In the genomic region with DNA sequence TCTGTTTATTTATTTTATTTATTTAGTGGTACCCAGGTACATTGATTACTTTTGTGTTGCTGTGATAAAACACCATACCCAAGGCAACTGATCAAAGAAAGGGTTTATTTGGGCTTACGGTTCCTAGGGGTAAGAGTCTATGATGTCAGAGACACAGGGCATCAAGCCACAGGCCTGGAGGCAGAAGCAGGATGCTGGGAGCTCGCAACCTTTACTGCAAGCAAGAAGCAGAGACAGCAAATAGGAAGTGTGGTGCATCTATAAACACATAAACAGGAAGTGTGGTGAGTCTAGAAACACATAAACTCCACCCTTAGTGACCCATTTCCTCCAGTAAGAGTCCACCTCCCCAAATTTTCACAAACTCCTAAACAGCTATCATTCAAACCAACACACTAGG, we compare ENCODE assay signal across 21 mouse cellular contexts. TPM values are rescaled to one million over a fixed set of nuclear protein-coding genes. Genes with fewer than 3 reads are reported as not detected.
DNase-seq lines count a peak whose midpoint lies in the region; ATAC-seq and TF ChIP-seq lines count a peak whose summit lies in the region.
"Had no signal": no experiment of that assay in that cellular context is flagged by ENCODE, and none has a peak within 500 bp of the region (broad histone marks: within the 10 kb centered on the region; RNA-seq: fewer than 3 reads in every experiment).

No protein-coding gene starts in this region.

- DNase-seq in induced T-regulatory cell, adult 2 months (ENCODE audit: low read depth), result peak; percentile 85
- DNase-seq in stomach, postnatal 0 days (ENCODE audit: low spot score), result no peak
- no peak for DNase-seq in kidney, adult 8-10 months
- DNase-seq: adrenal gland, postnatal 36 days; cerebellum, adult 9-10 months; gastrocnemius, postnatal 10 days; heart, adult 2 months; heart, postnatal 36 days; kidney, postnatal 4 days; layer of hippocampus, adult 9-11 months; left cerebral cortex, postnatal 4 days; thymus, postnatal 14 days had no signal

- H3K9me3 ChIP-seq in intestine, postnatal 0 days (ENCODE audit: control insufficient read depth), result no peaks in the 10 kb centered on the region
- no peaks in the 10 kb centered on the region for H3K9me3 ChIP-seq in intestine, embryonic 16.5 days (ENCODE audit: control insufficient read depth, low read length)
- H3K9me3 ChIP-seq in liver, embryonic 16.5 days (replicated peaks; ENCODE audit: control insufficient read depth, low read length), result no peaks in the 10 kb centered on the region
- no peaks in the 10 kb centered on the region for H3K9me3 ChIP-seq in stomach, postnatal 0 days (ENCODE audit: control insufficient read depth, low read length)
- H3K9me3 ChIP-seq: forebrain, embryonic 15.5 days; hindbrain, embryonic 13.5 days; limb, embryonic 15.5 days; midbrain, embryonic 10.5 days had no signal

- no peaks in the 10 kb centered on the region; the same call in 1 of the 2 replicates for H3K4me1 ChIP-seq in intestine, postnatal 0 days (replicated peaks; ENCODE audit: control insufficient read depth, insufficient read depth, low read length)
- peaks cover 5% of the 10 kb centered on the region; the same call in 1 of the 2 replicates for H3K4me1 ChIP-seq in intestine, embryonic 16.5 days (ENCODE audit: control insufficient read depth, insufficient read depth, low read length)
- H3K4me1 ChIP-seq in liver, embryonic 16.5 days (ENCODE audit: control insufficient read depth, low read depth, low read length), result peaks cover 68% of the 10 kb centered on the region
- no peaks in the 10 kb centered on the region for H3K4me1 ChIP-seq in stomach, postnatal 0 days (replicated peaks; ENCODE audit: control insufficient read depth, insufficient read depth)
- H3K4me1 ChIP-seq: limb, embryonic 15.5 days had no signal

- H3K27ac ChIP-seq in intestine, postnatal 0 days (ENCODE audit: low read depth, low read length), result peak overlapping the region; percentile 41; the same call in 1 of the 2 replicates
- no peak overlapping the region for H3K27ac ChIP-seq in intestine, embryonic 16.5 days (ENCODE audit: low read length)
- peak overlapping the region; percentile 98 for H3K27ac ChIP-seq in liver, embryonic 16.5 days (ENCODE audit: low read length)
- H3K27ac ChIP-seq in stomach, postnatal 0 days (replicated peaks), result no peak overlapping the region
- H3K27ac ChIP-seq: forebrain, embryonic 15.5 days; heart, adult 2 months; hindbrain, embryonic 13.5 days; left cerebral cortex, adult 2 months; limb, embryonic 15.5 days; midbrain, embryonic 10.5 days had no signal

- 88% methylated on average over 2 of the region's 2 CpGs for WGBS in intestine, postnatal 0 days
- 88% methylated on average over 2 of the region's 2 CpGs for WGBS in intestine, embryonic 16.5 days
- 84% methylated on average over 2 of the region's 2 CpGs for WGBS in liver, embryonic 16.5 days (ENCODE audit: insufficient replicate concordance)
- WGBS in stomach, postnatal 0 days, result 92% methylated on average over 2 of the region's 2 CpGs

- TF ChIP-seq CTCF in intestine, postnatal 0 days (IDR thresholded peaks at IDR 0.05; ENCODE audit: low read depth), result no peak
- TF ChIP-seq CTCF in stomach, postnatal 0 days (IDR thresholded peaks at IDR 0.05; ENCODE audit: low read depth), result no peak

- no peak overlapping the region for H3K4me2 ChIP-seq in intestine, postnatal 0 days (replicated peaks; ENCODE audit: low read depth)
- H3K4me2 ChIP-seq in intestine, embryonic 16.5 days (ENCODE audit: low read depth, low read length), result no peak overlapping the region
- no peak overlapping the region for H3K4me2 ChIP-seq in liver, embryonic 16.5 days (ENCODE audit: low read depth, low read length)
- H3K4me2 ChIP-seq in stomach, postnatal 0 days (replicated peaks; ENCODE audit: low read depth), result no peak overlapping the region
- H3K4me2 ChIP-seq: forebrain, embryonic 15.5 days; hindbrain, embryonic 13.5 days; limb, embryonic 15.5 days had no signal

- no peak for TF ChIP-seq EP300 in stomach, postnatal 0 days (optimal IDR thresholded peaks at IDR 0.05)

- no peak for ATAC-seq in intestine, postnatal 0 days
- ATAC-seq in intestine, embryonic 16.5 days, result no peak
- ATAC-seq in liver, embryonic 16.5 days (ENCODE audit: low read depth), result no peak
- no peak for ATAC-seq in stomach, postnatal 0 days (ENCODE audit: low FRiP score, low TSS enrichment)
- ATAC-seq in granulocyte monocyte progenitor cell, adult 5-6 weeks (replicated peaks; ENCODE audit: poor library complexity, severe bottlenecking), result no peak
- ATAC-seq: forebrain, embryonic 15.5 days had no signal

- no peak overlapping the region for H3K9ac ChIP-seq in intestine, postnatal 0 days (ENCODE audit: low read depth, low read length)
- H3K9ac ChIP-seq in intestine, embryonic 16.5 days (ENCODE audit: low read depth, low read length), result no peak overlapping the region
- no peak overlapping the region; the same call in 1 of the 2 replicates for H3K9ac ChIP-seq in liver, embryonic 16.5 days (ENCODE audit: low read depth, low read length)
- no peak overlapping the region for H3K9ac ChIP-seq in stomach, postnatal 0 days (ENCODE audit: low read length)
- H3K9ac ChIP-seq: forebrain, embryonic 15.5 days; hindbrain, embryonic 13.5 days; limb, embryonic 15.5 days had no signal

- no peak overlapping the region for H3K4me3 ChIP-seq in intestine, postnatal 0 days (ENCODE audit: low read depth, low read length)
- H3K4me3 ChIP-seq in intestine, embryonic 16.5 days (ENCODE audit: low read length), result no peak overlapping the region
- H3K4me3 ChIP-seq in liver, embryonic 16.5 days (ENCODE audit: low read depth, low read length), result no peak overlapping the region
- no peak overlapping the region for H3K4me3 ChIP-seq in stomach, postnatal 0 days (ENCODE audit: low read depth, low read length)
- H3K4me3 ChIP-seq: forebrain, embryonic 15.5 days; heart, adult 2 months; hindbrain, embryonic 13.5 days; left cerebral cortex, adult 2 months; limb, embryonic 15.5 days; midbrain, embryonic 10.5 days had no signal

- H3K36me3 ChIP-seq in intestine, postnatal 0 days (ENCODE audit: control insufficient read depth, insufficient read depth), result no peaks in the 10 kb centered on the region
- H3K36me3 ChIP-seq in intestine, embryonic 16.5 days (ENCODE audit: control insufficient read depth, insufficient read depth, low read length), result no peaks in the 10 kb centered on the region
- H3K36me3 ChIP-seq in liver, embryonic 16.5 days (ENCODE audit: control insufficient read depth, insufficient read depth), result no peaks in the 10 kb centered on the region
- no peaks in the 10 kb centered on the region for H3K36me3 ChIP-seq in stomach, postnatal 0 days (ENCODE audit: control insufficient read depth, insufficient read depth, low read length)
- H3K36me3 ChIP-seq: forebrain, embryonic 15.5 days; hindbrain, embryonic 13.5 days; limb, embryonic 15.5 days; midbrain, embryonic 10.5 days had no signal

- no peaks in the 10 kb centered on the region for H3K27me3 ChIP-seq in intestine, postnatal 0 days (replicated peaks; ENCODE audit: control insufficient read depth, insufficient read depth, low read length)
- H3K27me3 ChIP-seq in intestine, embryonic 16.5 days (replicated peaks; ENCODE audit: control insufficient read depth, insufficient read depth, low read length), result no peaks in the 10 kb centered on the region
- no peaks in the 10 kb centered on the region for H3K27me3 ChIP-seq in liver, embryonic 16.5 days (ENCODE audit: control insufficient read depth, insufficient read depth, low read depth, low read length)
- H3K27me3 ChIP-seq in stomach, postnatal 0 days (ENCODE audit: control insufficient read depth, insufficient read depth, low read length), result no peaks in the 10 kb centered on the region
- H3K27me3 ChIP-seq: forebrain, embryonic 15.5 days; hindbrain, embryonic 13.5 days; limb, embryonic 15.5 days had no signal

RNA-seq across cellular contexts. Expression of a gene that starts 5.8 kb away (rescaled TPM):
- 35.8 and 36.7 TPM in 2 replicates for polyA plus RNA-seq in intestine, postnatal 0 days (2015; fragmentation: Nextera tagmentation; extraction: Ambion mirVana)
- polyA plus RNA-seq in intestine, embryonic 16.5 days (2015; fragmentation: Nextera tagmentation; extraction: Ambion mirVana), result 14.1 and 31.8 TPM in 2 replicates
- 39.0 and 44.7 TPM in 2 replicates for polyA plus RNA-seq in liver, embryonic 16.5 days (2015; fragmentation: Nextera tagmentation; extraction: Ambion mirVana)
- polyA plus RNA-seq in stomach, postnatal 0 days (2015; fragmentation: Nextera tagmentation; extraction: Ambion mirVana), result 18.2 and 18.8 TPM in 2 replicates
- 23.1 and 26.3 TPM in 2 replicates for total RNA-seq in granulocyte monocyte progenitor cell, adult 5-6 weeks (2014; fragmentation: Nextera tagmentation)
- 32.5 and 33.5 TPM in 2 replicates for total RNA-seq in granulocyte monocyte progenitor cell, adult 5-6 weeks (2017)

Comparison
In these comparisons a context has a peak if more than half of its experiments do, and no peak if none do; other contexts are left out.
1. H3K27ac ChIP-seq: peak in intestine, postnatal 0 days (single experiment) and liver, embryonic 16.5 days (single experiment); none in intestine, embryonic 16.5 days (single experiment) and stomach, postnatal 0 days (single experiment).